Mouse (Mus musculus): ENCODE data around the gene Mdm2. TPM values are rescaled to one million over a fixed set of nuclear protein-coding genes. Genes with fewer than 3 reads are reported as not detected.
"Not testable (repeated sequence)": the region's sequence is repeated elsewhere in the genome, so short reads cannot be mapped to it uniquely, and the experiment has no call there.

Gene Mdm2
- polyA plus RNA-seq, 1 experiment = 83.0 TPM

DNA sequence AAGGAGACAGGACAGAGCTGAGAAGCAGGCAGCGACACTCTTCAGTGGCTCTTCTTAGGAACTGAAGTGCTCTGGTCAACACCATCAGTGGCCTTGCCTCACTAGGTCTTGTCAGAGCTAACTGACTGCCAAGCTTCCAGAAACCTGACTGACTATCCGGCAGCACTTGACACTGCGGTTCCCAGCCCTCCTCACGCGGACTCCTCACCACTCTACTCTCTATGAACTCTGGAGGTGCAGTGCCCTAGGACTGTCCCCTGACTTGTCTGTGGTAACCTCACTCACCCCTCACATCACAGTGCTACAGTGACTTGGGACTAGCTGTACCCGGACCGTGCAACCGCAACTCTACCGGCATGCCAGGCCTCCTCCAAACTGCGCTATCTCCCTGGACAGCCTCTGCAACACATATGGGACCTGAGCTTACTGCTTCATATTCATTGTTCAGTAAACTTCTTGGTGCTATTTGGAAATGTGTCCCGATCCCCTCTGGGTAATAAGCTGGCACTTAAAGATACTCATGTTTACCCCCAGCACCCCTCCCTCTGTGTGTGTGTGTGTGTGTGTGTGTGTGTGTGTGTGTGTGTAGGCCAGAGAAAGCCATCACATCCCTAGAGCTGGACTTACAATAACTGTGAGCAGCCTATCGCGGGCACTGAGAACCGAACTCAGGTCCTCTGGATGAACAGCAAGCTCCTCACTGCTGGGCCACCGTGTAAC, 28.5 kb upstream of the Mdm2 start:
- H3K4me1 ChIP-seq (replicated peaks; ENCODE audit: control insufficient read depth, insufficient read depth, low read length) = no peaks in the 10 kb centered on the region
- no peak overlapping the region for H3K27ac ChIP-seq (ENCODE audit: control insufficient read depth, insufficient read depth, low read length)
- no peak overlapping the region for H3K4me3 ChIP-seq (ENCODE audit: control insufficient read depth, insufficient read depth, low read length)
- H3K36me3 ChIP-seq (ENCODE audit: control insufficient read depth, insufficient read depth, low read length) = peaks cover 6% of the 10 kb centered on the region; the same call in 1 of the 2 replicates
- DNase-seq = no peak
- 97% methylated on average over 15 of the region's 15 CpGs for WGBS
- H3K27me3 ChIP-seq (ENCODE audit: control insufficient read depth, insufficient read depth, low read length) = no peaks in the 10 kb centered on the region
- TF ChIP-seq CTCF (IDR thresholded peaks at IDR 0.05; ENCODE audit: borderline replicate concordance, control insufficient read depth, extremely low read depth, insufficient read depth, low read length, poor library complexity) = no peak

DNA sequence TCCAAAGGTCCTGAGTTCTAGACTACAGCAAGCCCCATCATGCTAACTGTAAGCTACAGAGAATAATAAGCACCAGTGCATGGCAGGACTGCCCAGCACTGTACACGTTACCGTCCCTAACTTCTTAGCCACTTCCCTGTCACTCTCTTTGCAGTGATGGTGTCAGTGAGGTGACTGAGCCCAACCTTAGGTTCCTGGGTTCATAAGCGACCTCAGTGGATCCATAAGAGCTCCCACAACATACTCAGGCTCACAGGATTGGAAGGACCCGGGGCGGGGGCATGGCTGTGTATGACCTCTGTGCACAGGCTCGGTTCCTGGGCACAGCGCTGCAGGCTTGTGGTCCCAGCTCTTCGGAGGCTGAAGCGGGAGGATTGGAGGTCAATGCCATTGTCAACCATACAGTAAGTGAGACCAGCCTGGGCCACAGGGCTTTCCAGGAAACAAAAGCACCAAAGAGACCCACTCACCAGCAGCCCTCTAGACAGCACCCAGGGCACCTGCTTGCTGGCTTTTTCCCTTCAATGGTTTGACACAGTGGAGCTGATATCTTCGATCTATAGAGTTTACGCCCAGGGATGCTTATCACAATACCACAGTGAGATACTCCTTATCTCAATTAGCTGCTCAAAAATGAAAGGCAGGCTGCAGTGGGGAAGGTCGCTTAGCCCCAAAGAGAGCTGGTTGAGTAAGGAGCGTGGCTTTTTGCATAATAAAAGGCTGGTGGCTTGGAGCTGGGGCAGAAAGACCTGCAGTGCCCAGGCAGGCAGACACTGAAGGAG, 27.8 kb upstream of the Mdm2 start:
- TF ChIP-seq POLR2A (IDR thresholded peaks at IDR 0.05; ENCODE audit: control insufficient read depth, extremely low read depth, insufficient read depth, low read length, poor library complexity) = no peak
- TF ChIP-seq CTCF (IDR thresholded peaks at IDR 0.05; ENCODE audit: borderline replicate concordance, control insufficient read depth, extremely low read depth, insufficient read depth, low read length, poor library complexity) = no peak
- Histone ChIP-seq H3K4me1 (replicated peaks; ENCODE audit: control insufficient read depth, insufficient read depth, low read length) (no peaks in the 10 kb centered on the region), H3K36me3 (ENCODE audit: control insufficient read depth, insufficient read depth, low read length) (peaks cover 6% of the 10 kb centered on the region; the same call in 1 of the 2 replicates), H3K27ac (ENCODE audit: control insufficient read depth, insufficient read depth, low read length) (no peak overlapping the region), H3K4me3 (ENCODE audit: control insufficient read depth, insufficient read depth, low read length) (no peak overlapping the region), H3K27me3 (ENCODE audit: control insufficient read depth, insufficient read depth, low read length) (no peaks in the 10 kb centered on the region)
- no peak for DNase-seq
- WGBS = 91% methylated on average over 13 of the region's 13 CpGs

DNA sequence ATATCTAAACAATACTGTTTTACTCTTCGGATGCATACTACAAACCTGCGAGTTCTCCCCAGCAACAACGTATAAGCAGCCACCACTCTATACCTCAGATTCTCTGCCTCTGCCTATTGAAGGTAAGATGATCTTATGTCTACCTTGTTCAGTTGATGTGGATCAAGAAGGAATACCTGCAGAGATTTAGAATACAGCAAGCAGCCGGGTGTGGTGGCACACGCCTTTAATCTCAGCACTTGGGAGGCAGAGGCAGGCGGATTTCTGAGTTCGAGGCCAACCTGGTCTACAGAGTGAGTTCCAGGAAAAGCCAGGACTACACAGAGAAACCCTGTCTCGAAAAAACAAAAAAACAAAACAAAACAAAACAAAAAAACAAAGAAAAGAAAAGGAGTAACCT, 26.9 kb upstream of the Mdm2 start:
- H3K27ac ChIP-seq (ENCODE audit: control insufficient read depth, insufficient read depth, low read length) = not testable (repeated sequence)

DNA sequence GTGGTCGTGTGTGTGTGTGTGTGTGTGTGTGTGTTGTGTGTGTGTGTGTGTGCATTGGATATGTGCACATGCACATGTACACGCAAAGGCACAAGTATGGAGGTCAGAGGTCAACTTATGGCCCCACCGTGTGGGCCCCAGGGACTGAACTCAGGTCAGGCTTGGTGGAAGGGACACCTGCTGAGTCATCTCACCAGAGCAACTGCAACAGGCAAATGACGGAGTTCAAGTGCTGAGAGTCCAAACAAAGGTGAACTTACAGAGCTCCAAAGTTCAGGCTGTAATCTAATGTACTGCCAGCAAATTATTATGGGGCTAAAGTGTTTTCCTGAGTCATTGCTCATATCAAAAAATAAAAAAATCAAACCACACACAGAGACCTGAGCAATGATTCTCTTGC, 26.5 kb upstream of the Mdm2 start:
- Histone ChIP-seq H3K4me1 (replicated peaks; ENCODE audit: control insufficient read depth, insufficient read depth, low read length) (no peaks in the 10 kb centered on the region), H3K27me3 (ENCODE audit: control insufficient read depth, insufficient read depth, low read length) (no peaks in the 10 kb centered on the region), H3K4me3 (ENCODE audit: control insufficient read depth, insufficient read depth, low read length) (no peak overlapping the region), H3K36me3 (ENCODE audit: control insufficient read depth, insufficient read depth, low read length) (peaks cover 6% of the 10 kb centered on the region; the same call in 1 of the 2 replicates), H3K27ac (ENCODE audit: control insufficient read depth, insufficient read depth, low read length) (no peak overlapping the region)
- DNase-seq = no peak
- TF ChIP-seq POLR2A (IDR thresholded peaks at IDR 0.05; ENCODE audit: control insufficient read depth, extremely low read depth, insufficient read depth, low read length, poor library complexity) (no peak), CTCF (IDR thresholded peaks at IDR 0.05; ENCODE audit: borderline replicate concordance, control insufficient read depth, extremely low read depth, insufficient read depth, low read length, poor library complexity) (no peak)
- WGBS = 98% methylated on average over 4 of the region's 4 CpGs

More for the DNA sequence above, 26.9 kb upstream of the Mdm2 start:
- not testable (repeated sequence) for H3K4me1 ChIP-seq (replicated peaks; ENCODE audit: control insufficient read depth, insufficient read depth, low read length); DNase-seq; H3K4me3 ChIP-seq (ENCODE audit: control insufficient read depth, insufficient read depth, low read length); H3K27me3 ChIP-seq (ENCODE audit: control insufficient read depth, insufficient read depth, low read length); H3K36me3 ChIP-seq (ENCODE audit: control insufficient read depth, insufficient read depth, low read length)
- WGBS = 95% methylated on average over 8 of the region's 8 CpGs

DNA sequence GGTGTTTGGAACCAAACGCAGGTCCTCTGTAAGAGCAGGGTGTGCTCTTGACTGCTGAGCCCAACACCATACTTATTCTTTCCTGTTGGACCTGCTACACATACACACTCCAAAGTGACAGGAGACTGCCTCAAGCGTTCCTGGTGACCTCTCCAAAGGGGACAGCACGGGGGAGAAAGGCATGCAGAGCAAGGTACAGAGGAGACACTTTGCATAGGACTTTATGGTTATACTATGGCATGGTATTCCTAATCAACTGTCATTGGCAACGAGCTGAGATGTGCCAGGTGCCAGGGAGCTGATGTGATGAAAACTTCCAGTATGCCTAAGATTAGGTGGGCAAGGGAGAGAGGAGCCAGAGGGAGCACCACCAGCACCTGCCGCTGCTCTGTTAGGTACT, 26.0 kb upstream of the Mdm2 start:
- no peak for TF ChIP-seq POLR2A (IDR thresholded peaks at IDR 0.05; ENCODE audit: control insufficient read depth, extremely low read depth, insufficient read depth, low read length, poor library complexity)
- no peak for TF ChIP-seq CTCF (IDR thresholded peaks at IDR 0.05; ENCODE audit: borderline replicate concordance, control insufficient read depth, extremely low read depth, insufficient read depth, low read length, poor library complexity)
- Histone ChIP-seq H3K36me3 (ENCODE audit: control insufficient read depth, insufficient read depth, low read length) (peaks cover 6% of the 10 kb centered on the region; the same call in 1 of the 2 replicates), H3K27ac (ENCODE audit: control insufficient read depth, insufficient read depth, low read length) (no peak overlapping the region), H3K4me1 (replicated peaks; ENCODE audit: control insufficient read depth, insufficient read depth, low read length) (0 out of 2 replicates have a peak, but pooled peaks cover 2% of the 10 kb centered on the region), H3K4me3 (ENCODE audit: control insufficient read depth, insufficient read depth, low read length) (no peak overlapping the region), H3K27me3 (ENCODE audit: control insufficient read depth, insufficient read depth, low read length) (no peaks in the 10 kb centered on the region)
- DNase-seq = no peak
- 96% methylated on average over 5 of the region's 5 CpGs for WGBS

DNA sequence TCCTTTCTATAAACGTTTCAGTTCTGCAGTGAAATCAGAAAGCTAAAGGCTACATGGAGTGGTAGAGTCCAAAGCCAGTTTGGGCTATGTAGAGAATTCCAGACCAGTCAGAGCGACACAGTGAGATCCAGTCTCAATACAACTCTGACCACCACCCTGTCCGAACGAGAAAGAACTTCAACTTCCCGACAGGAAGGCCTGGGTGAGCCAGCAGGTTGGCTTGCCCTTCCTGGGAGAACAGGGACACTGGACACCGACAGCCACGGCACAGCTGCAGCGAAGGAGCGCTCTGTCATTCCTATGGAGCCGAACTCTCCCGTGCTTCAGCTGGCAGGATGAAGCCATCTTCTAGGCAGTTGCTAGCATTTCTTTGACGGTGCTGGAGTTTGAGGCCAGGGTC, 24.8 kb upstream of the Mdm2 start:
- DNase-seq; H3K27me3 ChIP-seq (ENCODE audit: control insufficient read depth, insufficient read depth, low read length); H3K4me1 ChIP-seq (replicated peaks; ENCODE audit: control insufficient read depth, insufficient read depth, low read length); H3K36me3 ChIP-seq (ENCODE audit: control insufficient read depth, insufficient read depth, low read length); H3K4me3 ChIP-seq (ENCODE audit: control insufficient read depth, insufficient read depth, low read length); H3K27ac ChIP-seq (ENCODE audit: control insufficient read depth, insufficient read depth, low read length): not testable (repeated sequence)
- 95% methylated on average over 12 of the region's 12 CpGs for WGBS

DNA sequence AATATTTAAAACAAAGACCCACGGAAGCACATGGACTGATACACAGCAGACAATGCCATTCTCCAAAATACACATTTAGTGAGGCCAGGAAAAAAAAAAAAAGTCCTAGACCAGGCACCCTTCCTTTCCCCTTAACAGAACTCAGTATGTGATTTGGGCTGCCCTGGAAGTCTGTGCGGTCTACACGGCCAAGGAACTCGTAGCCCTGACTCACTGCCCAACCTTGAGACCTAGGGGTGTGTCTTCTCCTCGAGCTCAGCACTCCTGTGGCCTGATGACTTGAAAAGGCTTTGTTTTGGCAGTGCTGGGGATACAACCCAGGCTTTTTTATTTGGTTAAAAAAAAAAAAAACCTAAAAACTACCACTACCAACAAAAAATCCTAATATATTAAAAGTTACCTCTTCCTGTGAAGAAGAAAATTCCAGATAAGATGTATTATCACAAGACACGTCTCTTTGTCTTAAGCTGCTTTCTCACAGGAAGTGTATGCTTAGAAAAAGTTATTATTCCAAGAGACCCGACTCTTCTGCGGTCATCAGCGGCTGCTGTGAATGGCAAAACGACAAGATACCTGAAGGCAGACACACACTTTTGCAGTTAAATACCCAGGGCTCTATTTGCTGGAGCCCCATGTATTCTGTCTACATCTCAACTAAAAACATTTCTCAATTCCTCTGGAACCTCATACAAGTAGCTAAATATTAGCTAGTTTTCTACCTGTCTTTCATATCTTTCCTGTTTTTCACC, 23.7 kb upstream of the Mdm2 start:
- H3K27ac ChIP-seq (ENCODE audit: control insufficient read depth, insufficient read depth, low read length); H3K27me3 ChIP-seq (ENCODE audit: control insufficient read depth, insufficient read depth, low read length); H3K36me3 ChIP-seq (ENCODE audit: control insufficient read depth, insufficient read depth, low read length); H3K4me1 ChIP-seq (replicated peaks; ENCODE audit: control insufficient read depth, insufficient read depth, low read length); DNase-seq; H3K4me3 ChIP-seq (ENCODE audit: control insufficient read depth, insufficient read depth, low read length): not testable (repeated sequence)
- 92% methylated on average over 10 of the region's 10 CpGs for WGBS

DNA sequence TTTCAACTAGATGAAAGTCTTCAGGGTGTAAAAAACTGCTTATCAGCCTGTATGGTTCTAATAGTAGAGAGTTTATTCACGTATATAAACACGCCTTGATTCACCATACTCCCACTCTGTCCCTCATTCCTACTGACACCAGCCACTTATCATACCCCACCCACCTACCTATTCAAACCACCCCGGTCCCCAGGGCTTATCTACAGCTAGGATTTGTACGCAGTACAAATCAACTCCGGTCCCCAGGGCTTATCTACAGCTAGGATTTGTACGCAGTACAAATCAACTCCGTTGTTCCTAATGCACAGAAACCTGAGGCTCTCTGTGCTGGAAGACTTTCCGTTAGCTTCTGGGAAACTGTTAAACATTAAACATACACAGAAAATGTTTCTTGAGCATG, 23.1 kb upstream of the Mdm2 start:
- not testable (repeated sequence) for DNase-seq; H3K36me3 ChIP-seq (ENCODE audit: control insufficient read depth, insufficient read depth, low read length); H3K27me3 ChIP-seq (ENCODE audit: control insufficient read depth, insufficient read depth, low read length); H3K4me3 ChIP-seq (ENCODE audit: control insufficient read depth, insufficient read depth, low read length); H3K4me1 ChIP-seq (replicated peaks; ENCODE audit: control insufficient read depth, insufficient read depth, low read length); H3K27ac ChIP-seq (ENCODE audit: control insufficient read depth, insufficient read depth, low read length)
- 98% methylated on average over 8 of the region's 8 CpGs for WGBS

All from thymus, adult 2 months (tissue).